Mouse (Mus musculus): Measurements from ENCODE around the gene Endog. TPM values are rescaled to one million over a fixed set of nuclear protein-coding genes. Genes with fewer than 3 reads are reported as not detected.

Gene Endog
- total and polyA plus RNA-seq, 3 experiments = 90.6 to 119 (median 93.3) TPM

GRCm38 (mm10) chr2:30198021-30198420 lies 26.7 kb downstream of the Endog start:
- Histone ChIP-seq H3K9ac (ENCODE audit: low read depth, low read length) (no peak overlapping the region), H3K79me2 (replicated peaks; ENCODE audit: control insufficient read depth, insufficient read depth, low read length) (no peaks in the 10 kb centered on the region), H3K36me3 (ENCODE audit: control insufficient read depth, insufficient read depth, low read length) (no peaks in the 10 kb centered on the region), H3K4me3 (no peak overlapping the region), H3K27me3 (ENCODE audit: control insufficient read depth, insufficient read depth, low read length) (no peaks in the 10 kb centered on the region), H3K4me1 (ENCODE audit: control insufficient read depth, insufficient read depth, low read length) (no peaks in the 10 kb centered on the region), H3K27ac (no peak overlapping the region)
- intact Hi-C loops (cut with DNase I) = no loop called here
- WGBS = 67% methylated on average over 4 of the region's 4 CpGs
- DNase-seq = no peak
- no peak for TF ChIP-seq POLR2A (IDR thresholded peaks at IDR 0.05; ENCODE audit: insufficient read depth, low read depth, low read length)
- no peak for TF ChIP-seq EP300 (IDR thresholded peaks at IDR 0.05; ENCODE audit: insufficient read depth, low read depth, low read length)
- no peak for TF ChIP-seq CTCF (IDR thresholded peaks at IDR 0.05)

- TF ChIP-seq CTCF (IDR thresholded peaks at IDR 0.05) (no peak), EP300 (IDR thresholded peaks at IDR 0.05; ENCODE audit: insufficient read depth, low read depth, low read length) (no peak), POLR2A (IDR thresholded peaks at IDR 0.05; ENCODE audit: insufficient read depth, low read depth, low read length) (no peak)
- WGBS = 67% methylated on average over 1 of the region's 1 CpGs
- intact Hi-C loops (cut with DNase I) = no loop called here
- DNase-seq = no peak
- H3K4me1 ChIP-seq (ENCODE audit: control insufficient read depth, insufficient read depth, low read length) = peaks cover 1% of the 10 kb centered on the region; the same call in 1 of the 2 replicates
- H3K27me3 ChIP-seq (ENCODE audit: control insufficient read depth, insufficient read depth, low read length) = no peaks in the 10 kb centered on the region
- H3K36me3 ChIP-seq (ENCODE audit: control insufficient read depth, insufficient read depth, low read length) = no peaks in the 10 kb centered on the region
- H3K9ac ChIP-seq (ENCODE audit: low read depth, low read length) = no peak overlapping the region
- no peaks in the 10 kb centered on the region; the same call in 1 of the 2 replicates for H3K79me2 ChIP-seq (replicated peaks; ENCODE audit: control insufficient read depth, insufficient read depth, low read length)
- no peak overlapping the region for H3K27ac ChIP-seq
- H3K4me3 ChIP-seq = no peak overlapping the region
These were observed 28.7 kb downstream of the Endog start for GRCm38 (mm10) chr2:30199984-30200383.

GRCm38 (mm10) chr2:30200388-30200925 lies 29.2 kb downstream of the Endog start:
- no peak overlapping the region for H3K9ac ChIP-seq (ENCODE audit: low read depth, low read length)
- no peak for DNase-seq
- no peaks in the 10 kb centered on the region; the same call in 1 of the 2 replicates for H3K79me2 ChIP-seq (replicated peaks; ENCODE audit: control insufficient read depth, insufficient read depth, low read length)
- no peaks in the 10 kb centered on the region for H3K36me3 ChIP-seq (ENCODE audit: control insufficient read depth, insufficient read depth, low read length)
- WGBS = 61% methylated on average over 5 of the region's 5 CpGs
- TF ChIP-seq EP300 (IDR thresholded peaks at IDR 0.05; ENCODE audit: insufficient read depth, low read depth, low read length) = no peak
- TF ChIP-seq POLR2A (IDR thresholded peaks at IDR 0.05; ENCODE audit: insufficient read depth, low read depth, low read length) = no peak
- TF ChIP-seq CTCF (IDR thresholded peaks at IDR 0.05) = no peak
- peaks cover 1% of the 10 kb centered on the region; the same call in 1 of the 2 replicates for H3K4me1 ChIP-seq (ENCODE audit: control insufficient read depth, insufficient read depth, low read length)
- no peak overlapping the region for H3K4me3 ChIP-seq
- no peaks in the 10 kb centered on the region for H3K27me3 ChIP-seq (ENCODE audit: control insufficient read depth, insufficient read depth, low read length)
- intact Hi-C loops (cut with DNase I) = no loop called here
- no peak overlapping the region for H3K27ac ChIP-seq

- Histone ChIP-seq H3K79me2 (replicated peaks; ENCODE audit: control insufficient read depth, insufficient read depth, low read length) (no peaks in the 10 kb centered on the region; the same call in 1 of the 2 replicates), H3K27me3 (ENCODE audit: control insufficient read depth, insufficient read depth, low read length) (no peaks in the 10 kb centered on the region), H3K36me3 (ENCODE audit: control insufficient read depth, insufficient read depth, low read length) (no peaks in the 10 kb centered on the region), H3K4me1 (ENCODE audit: control insufficient read depth, insufficient read depth, low read length) (peaks cover 4% of the 10 kb centered on the region), H3K4me3 (no peak overlapping the region), H3K9ac (ENCODE audit: low read depth, low read length) (no peak overlapping the region), H3K27ac (no peak overlapping the region)
- WGBS = 69% methylated on average over 7 of the region's 7 CpGs
- intact Hi-C loops (cut with DNase I) = no loop called here
- DNase-seq = no peak
- TF ChIP-seq POLR2A (IDR thresholded peaks at IDR 0.05; ENCODE audit: insufficient read depth, low read depth, low read length) = no peak
- TF ChIP-seq CTCF (IDR thresholded peaks at IDR 0.05) = peak; percentile 60
These were observed 32.1 kb downstream of the Endog start for GRCm38 (mm10) chr2:30203439-30203838.

- intact Hi-C loops (cut with DNase I) = loop anchor here (2.0 kb wide), 1 partner anchor 26 kb away; the partner anchor contains the start of gene Spout1
- H3K9ac ChIP-seq (ENCODE audit: low read depth, low read length) = peak overlapping the region; percentile 78
- no peaks in the 10 kb centered on the region for H3K27me3 ChIP-seq (ENCODE audit: control insufficient read depth, insufficient read depth, low read length)
- no peaks in the 10 kb centered on the region; the same call in 1 of the 2 replicates for H3K79me2 ChIP-seq (replicated peaks; ENCODE audit: control insufficient read depth, insufficient read depth, low read length)
- H3K27ac ChIP-seq = peak overlapping the region; percentile 91
- WGBS = 0% methylated on average over 13 of the region's 13 CpGs
- H3K4me1 ChIP-seq (ENCODE audit: control insufficient read depth, insufficient read depth, low read length) = peaks cover 4% of the 10 kb centered on the region
- no peaks in the 10 kb centered on the region for H3K36me3 ChIP-seq (ENCODE audit: control insufficient read depth, insufficient read depth, low read length)
- no peak for DNase-seq
- peak overlapping the region; percentile 68 for H3K4me3 ChIP-seq
- TF ChIP-seq POLR2A (IDR thresholded peaks at IDR 0.05; ENCODE audit: insufficient read depth, low read depth, low read length) (no peak), EP300 (IDR thresholded peaks at IDR 0.05; ENCODE audit: insufficient read depth, low read depth, low read length) (no peak), CTCF (IDR thresholded peaks at IDR 0.05) (no peak)
These were observed 33.9 kb downstream of the Endog start for GRCm38 (mm10) chr2:30205255-30205628.

- Histone ChIP-seq H3K4me1 (ENCODE audit: control insufficient read depth, insufficient read depth, low read length) (peaks cover 4% of the 10 kb centered on the region), H3K36me3 (ENCODE audit: control insufficient read depth, insufficient read depth, low read length) (no peaks in the 10 kb centered on the region), H3K4me3 (peak within 1 kb of the TSS; percentile 68), H3K79me2 (replicated peaks; ENCODE audit: control insufficient read depth, insufficient read depth, low read length) (no peaks in the 10 kb centered on the region; the same call in 1 of the 2 replicates), H3K9ac (ENCODE audit: low read depth, low read length) (peak within 1 kb of the TSS; percentile 89), H3K27ac (peak within 1 kb of the TSS; percentile 91), H3K27me3 (ENCODE audit: control insufficient read depth, insufficient read depth, low read length) (no peaks in the 10 kb centered on the region)
- DNase-seq = peak; percentile 95
- TF ChIP-seq CTCF (IDR thresholded peaks at IDR 0.05) = no peak
- TF ChIP-seq EP300 (IDR thresholded peaks at IDR 0.05; ENCODE audit: insufficient read depth, low read depth, low read length) = peak; percentile 87
- TF ChIP-seq POLR2A (IDR thresholded peaks at IDR 0.05; ENCODE audit: insufficient read depth, low read depth, low read length) = peak; percentile 91
- under 1% methylated on average over 44 of the region's 44 CpGs for WGBS
- intact Hi-C loops (cut with DNase I) = loop anchor here (1.0 to 2.0 kb wide), 3 partner anchors 27 to 65 kb away; partner anchors contain the start of genes Lrrc8a and Spout1
These were observed 34.5 kb downstream of the Endog start, which contains the start of gene Kyat1 for GRCm38 (mm10) chr2:30205629-30206357. Gene Kyat1 (minus strand): TSS chr2:30205847.
